Mouse (Mus musculus) erythroblast, embryonic 14.5 days (primary cell): ENCODE measurements around the gene Clasp1.

Source experiments
- GATA1 ChIP-seq: IDR thresholded peaks from 2 replicates; pipeline ENCODE4 v1.6.1; 2012; ENCODE audit warnings: low read length, inconsistent platforms, mixed read lengths
- TAL1 ChIP-seq: IDR thresholded peaks from 3 replicates; pipeline ENCODE4 v1.6.1; 2012; ENCODE audit warnings: low read length, inconsistent platforms, mixed read lengths

GRCm38 (mm10) chr1:118377784-118378183 lies 11.1 kb upstream of the Clasp1 start:
- TF ChIP-seq TAL1: no peak
- TF ChIP-seq GATA1: no peak
